Mouse (Mus musculus) T-cell, adult 2 months (primary cell): Measurements from ENCODE around the gene Nabp1.
"Not testable (repeated sequence)": the region's sequence is repeated elsewhere in the genome, so short reads cannot be mapped to it uniquely, and the experiment has no call there.

ENCODE experiments used
- DNase-seq: peaks from one replicate; pipeline ENCODE4 v3.0.0; 2022; ENCODE audit warnings: low spot score

The Nabp1 gene

GRCm38 (mm10) chr1:51486291-51486690 is 8.1 kb upstream of the Nabp1 start:
- DNase-seq: no peak

- peak; percentile 25 for DNase-seq
Observed at GRCm38 (mm10) chr1:51480386-51480785, 2.2 kb upstream of the Nabp1 start.

- no peak for DNase-seq
Observed at GRCm38 (mm10) chr1:51479691-51480090, 1.5 kb upstream of the Nabp1 start.

- DNase-seq: no peak
Observed at GRCm38 (mm10) chr1:51479027-51479329, 753 bp upstream of the Nabp1 start.

GRCm38 (mm10) chr1:51477656-51478081 is 556 bp downstream of the Nabp1 start:
- no peak for DNase-seq

- peak; percentile 25 for DNase-seq
Observed at GRCm38 (mm10) chr1:51476405-51476804, 1.8 kb downstream of the Nabp1 start.

- DNase-seq: no peak
Observed at GRCm38 (mm10) chr1:51468077-51468476, 10.1 kb downstream of the Nabp1 start.

GRCm38 (mm10) chr1:51467181-51467580 is 11.0 kb downstream of the Nabp1 start:
- DNase-seq: no peak

- DNase-seq: peak; percentile 19
Observed at GRCm38 (mm10) chr1:51466385-51466784, 11.8 kb downstream of the Nabp1 start.

GRCm38 (mm10) chr1:51465285-51465684 is 12.9 kb downstream of the Nabp1 start:
- DNase-seq: no peak

- DNase-seq: no peak
Observed at GRCm38 (mm10) chr1:51463038-51463437, 15.2 kb downstream of the Nabp1 start.

GRCm38 (mm10) chr1:51458731-51459450 is 19.3 kb downstream of the Nabp1 start:
- peak; percentile 70 for DNase-seq

GRCm38 (mm10) chr1:51458089-51458488 is 20.1 kb downstream of the Nabp1 start:
- DNase-seq: no peak

GRCm38 (mm10) chr1:51457249-51457648 is 21.0 kb downstream of the Nabp1 start:
- DNase-seq: no peak

- no peak for DNase-seq
Observed at GRCm38 (mm10) chr1:51448789-51449188, 29.4 kb downstream of the Nabp1 start.

GRCm38 (mm10) chr1:51445854-51446460 is 32.3 kb downstream of the Nabp1 start:
- DNase-seq: no peak

GRCm38 (mm10) chr1:51445161-51445853 is 32.9 kb downstream of the Nabp1 start:
- no peak for DNase-seq

- DNase-seq: no peak
Observed at GRCm38 (mm10) chr1:51429775-51430174, 48.5 kb downstream of the Nabp1 start.

GRCm38 (mm10) chr1:51426298-51426697 is 51.9 kb downstream of the Nabp1 start:
- DNase-seq: no peak

GRCm38 (mm10) chr1:51421029-51421428 is 57.2 kb downstream of the Nabp1 start:
- DNase-seq: not testable (repeated sequence)

- DNase-seq: no peak
Observed at GRCm38 (mm10) chr1:51418753-51419152, 59.5 kb downstream of the Nabp1 start.
